Mouse (Mus musculus) right cerebral cortex, adult 2 months (tissue): ENCODE results near the gene Grik4.
A peak's percentile ranks its signal among the peaks of the same experiment; 100 is the strongest.

Experiments used
- DNase-seq, 2 experiments: peaks; one replicate each; pipeline ENCODE4 v3.0.0; 2021 to 2022; ENCODE audit warnings: low spot score in 2 of 2

Grik4 gene

GRCm38 (mm10) chr9:42861238-42861637 lies 83.1 kb downstream of the Grik4 start:
- no peak for DNase-seq

- no peak for DNase-seq
These were observed 84.1 kb downstream of the Grik4 start for GRCm38 (mm10) chr9:42859959-42860794.

DNA sequence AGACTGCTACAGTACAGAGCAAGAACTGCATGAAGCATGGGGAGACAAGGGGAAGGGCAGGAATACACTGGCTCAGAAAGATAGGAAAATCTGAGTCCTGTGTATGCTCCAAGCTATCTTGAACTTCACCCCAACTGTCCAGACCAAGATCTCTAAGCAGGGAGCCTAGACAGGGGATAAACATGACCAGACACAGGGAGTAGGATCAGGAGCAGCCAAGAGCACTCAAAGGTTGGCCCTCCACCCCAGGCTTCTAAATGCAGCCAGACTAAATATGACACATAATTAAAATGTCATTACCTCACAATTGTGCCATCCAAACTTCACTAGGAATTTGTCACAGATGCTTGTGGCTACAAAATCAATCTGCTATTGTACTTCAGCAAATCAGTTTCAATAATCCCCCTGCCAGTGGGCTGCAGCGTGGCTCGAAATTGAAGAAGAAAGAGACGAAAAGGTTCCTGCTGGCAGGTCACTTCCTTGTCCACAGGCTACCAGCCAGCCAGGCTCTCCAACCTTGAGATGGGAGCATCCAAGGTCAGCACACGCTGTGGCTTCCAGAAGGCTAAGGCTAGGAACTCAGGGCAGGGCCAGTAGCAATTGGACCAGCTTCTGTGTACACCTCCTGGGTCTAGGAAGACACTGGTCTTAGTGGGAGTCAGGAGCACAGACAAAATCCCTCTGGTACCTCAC lies 85.1 kb downstream of the Grik4 start:
- no peak for DNase-seq

DNA sequence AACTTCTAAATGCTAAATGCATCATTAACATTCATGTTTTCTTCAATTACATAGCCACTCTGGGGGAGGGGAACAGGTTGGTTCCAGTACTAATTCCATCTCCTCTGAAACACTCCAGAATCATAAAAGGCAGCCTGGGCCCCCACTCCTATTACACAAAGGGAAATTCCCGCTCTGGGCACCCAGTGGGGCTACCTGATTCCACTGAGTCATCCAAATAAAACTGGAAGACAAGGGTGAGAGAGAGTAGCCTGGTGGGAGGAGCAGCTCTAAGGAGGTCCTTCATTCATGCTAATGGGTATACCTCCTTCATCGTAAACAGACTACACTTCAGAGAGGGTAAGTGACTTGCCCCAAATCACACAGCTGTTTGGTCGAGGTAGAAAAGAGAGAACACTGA lies 85.7 kb downstream of the Grik4 start:
- DNase-seq: no peak

DNA sequence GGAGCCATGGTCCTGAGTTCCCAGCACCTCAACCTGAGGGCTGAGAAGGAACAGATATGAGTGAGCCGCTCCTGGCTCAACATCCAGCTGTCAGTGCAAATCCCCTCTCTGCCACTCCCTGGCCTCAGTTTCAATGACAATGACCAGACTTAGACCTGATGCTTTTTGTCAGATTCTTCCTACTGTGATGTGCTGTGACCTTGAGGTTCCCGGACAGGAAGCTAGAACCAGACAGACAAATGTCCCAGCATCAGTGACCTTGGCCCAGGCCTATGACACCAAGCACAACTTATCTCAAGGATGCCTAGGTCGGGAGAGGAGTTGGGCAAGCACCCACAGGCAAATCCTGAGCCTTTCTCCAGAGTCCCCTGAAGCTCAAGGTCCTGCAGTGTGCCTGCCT lies 86.5 kb downstream of the Grik4 start:
- DNase-seq: no peak

GRCm38 (mm10) chr9:42853077-42853476 lies 91.2 kb downstream of the Grik4 start:
- no peak for DNase-seq

- no peak for DNase-seq
These were observed 94.2 kb downstream of the Grik4 start for GRCm38 (mm10) chr9:42850063-42850462.

DNA sequence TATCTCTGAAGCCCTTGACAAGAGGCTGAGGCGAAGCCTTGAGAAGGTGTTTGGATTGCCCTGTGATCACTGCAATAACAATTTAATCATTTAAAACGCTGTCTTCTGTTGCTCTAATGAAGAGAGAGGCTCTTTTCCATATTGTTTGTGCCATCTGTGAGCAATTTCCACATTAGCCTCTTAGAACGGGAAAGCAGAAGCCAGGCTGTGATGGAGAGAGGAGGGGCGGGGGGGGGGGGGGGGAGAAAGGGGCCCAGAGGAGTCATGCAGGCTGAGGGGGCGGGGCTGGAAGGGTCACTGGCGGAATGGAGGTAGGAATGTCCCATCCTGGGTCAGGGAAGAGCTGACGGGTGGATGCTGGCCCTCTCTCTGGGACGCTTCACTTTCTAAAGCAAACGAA lies 96.2 kb downstream of the Grik4 start:
- DNase-seq: no peak

- peak; percentile 49 to 51 for DNase-seq
These were observed 97.4 kb downstream of the Grik4 start for GRCm38 (mm10) chr9:42846676-42847425.

GRCm38 (mm10) chr9:42846139-42846538 lies 98.2 kb downstream of the Grik4 start:
- no peak for DNase-seq

GRCm38 (mm10) chr9:42844301-42844700 lies 100.0 kb downstream of the Grik4 start:
- DNase-seq: no peak

- no peak for DNase-seq
These were observed 106.0 kb downstream of the Grik4 start for GRCm38 (mm10) chr9:42838299-42838698.

- no peak for DNase-seq
These were observed 106.8 kb downstream of the Grik4 start for GRCm38 (mm10) chr9:42837498-42837897.

DNA sequence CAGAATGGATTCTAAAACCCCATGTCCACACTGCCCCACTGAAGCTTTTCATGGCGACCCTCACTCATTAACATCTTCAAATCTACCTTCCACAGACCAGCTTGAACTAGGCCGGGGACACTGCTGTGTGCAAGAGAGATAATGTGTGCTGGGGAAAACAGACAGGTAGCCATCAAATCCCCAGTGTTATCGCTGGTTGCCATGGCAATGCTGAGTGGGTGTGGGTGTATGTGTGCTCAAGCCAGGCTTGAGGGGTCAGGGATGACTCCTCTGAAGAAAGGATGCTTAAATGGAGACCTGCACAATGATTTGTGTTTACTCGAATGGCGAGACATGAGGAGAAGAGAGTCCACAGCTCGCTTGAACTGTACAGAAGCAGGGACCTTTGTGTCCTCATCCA lies 112.7 kb downstream of the Grik4 start:
- DNase-seq: no peak

DNA sequence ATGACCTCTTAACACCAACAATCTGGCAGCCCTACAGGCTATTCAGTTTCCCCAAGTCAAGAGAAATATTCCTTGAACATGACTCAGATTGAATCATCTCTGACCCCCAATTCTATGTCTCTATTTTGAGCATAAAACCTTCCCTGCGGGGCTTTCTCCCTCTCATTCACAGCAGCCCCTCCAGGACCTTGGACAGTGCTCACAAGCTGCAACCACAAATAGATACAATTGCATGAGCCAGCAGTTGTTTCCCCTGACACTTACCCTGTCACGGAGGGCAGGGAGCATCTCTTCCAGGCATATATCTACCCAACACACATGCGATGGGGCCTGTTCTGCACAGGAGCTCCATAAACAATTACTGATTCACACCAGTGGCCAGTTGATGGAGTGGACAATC lies 125.0 kb downstream of the Grik4 start:
- no peak for DNase-seq

DNA sequence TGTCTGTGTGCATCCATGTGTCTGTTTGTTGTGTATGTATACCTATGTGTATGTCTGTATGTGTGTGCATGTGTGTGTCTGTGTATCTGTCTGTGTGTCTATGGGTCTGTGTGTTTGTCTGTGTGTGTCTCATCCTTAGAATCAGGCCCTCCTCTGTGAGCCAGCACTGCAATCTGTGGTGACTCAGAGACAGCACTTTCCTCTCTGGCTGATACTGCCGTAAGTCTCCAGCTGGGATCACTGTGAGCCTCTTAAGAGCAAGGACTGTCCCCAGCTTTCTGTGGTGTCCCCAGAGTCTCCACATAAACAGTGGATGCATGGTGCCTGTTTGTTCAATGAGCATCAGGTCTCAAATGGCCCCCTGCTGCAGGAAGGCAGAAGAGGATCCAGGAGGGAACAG lies 127.5 kb downstream of the Grik4 start:
- DNase-seq: no peak

- DNase-seq: no peak
These were observed 135.1 kb downstream of the Grik4 start for GRCm38 (mm10) chr9:42809146-42809545.

- DNase-seq: no peak
These were observed 135.9 kb downstream of the Grik4 start for GRCm38 (mm10) chr9:42808394-42808793.

DNA sequence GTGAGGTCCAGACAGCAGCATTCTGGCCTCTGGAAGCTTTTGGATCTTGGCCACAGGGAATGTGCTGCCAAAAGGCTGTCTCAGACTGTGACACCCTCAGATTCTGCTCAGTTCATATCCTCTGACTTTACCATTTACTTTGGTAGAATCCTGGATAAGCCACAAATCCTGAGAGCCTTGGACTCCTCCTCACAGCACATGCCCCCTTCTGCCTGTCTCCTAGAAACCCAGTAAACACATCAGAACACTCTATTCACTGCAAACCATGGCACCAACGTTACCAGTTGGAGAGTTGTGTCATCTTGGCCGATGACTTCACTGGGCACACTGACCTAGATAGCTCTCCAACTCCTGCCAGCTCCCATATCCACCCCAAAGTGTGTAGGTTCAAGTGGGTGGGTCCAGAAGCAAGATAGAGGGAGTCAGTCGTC lies 141.2 kb downstream of the Grik4 start:
- DNase-seq: peak in 1 of 2 experiments; percentile 36

DNA sequence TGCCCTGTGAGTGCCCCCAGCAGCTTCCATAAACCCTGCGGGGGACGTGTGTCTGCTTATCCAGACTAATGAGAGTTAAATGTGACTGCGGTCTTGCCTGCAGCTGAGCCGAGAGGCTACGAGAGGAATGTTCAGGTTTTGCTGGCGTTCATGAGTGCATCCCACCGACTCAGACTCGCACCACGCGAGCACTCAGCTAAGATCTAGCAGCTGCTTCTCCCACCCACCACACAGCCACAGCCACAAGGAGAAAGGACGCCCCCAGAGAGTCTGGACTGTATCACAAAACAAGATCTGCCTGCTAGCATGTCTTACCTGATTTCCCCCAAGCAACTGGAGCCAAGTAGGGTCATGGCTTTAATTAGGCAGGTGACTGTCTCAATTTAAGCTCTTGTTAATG lies 142.4 kb downstream of the Grik4 start:
- DNase-seq: peak; percentile 53 to 67

GRCm38 (mm10) chr9:42800138-42800537 lies 144.2 kb downstream of the Grik4 start:
- no peak for DNase-seq

DNA sequence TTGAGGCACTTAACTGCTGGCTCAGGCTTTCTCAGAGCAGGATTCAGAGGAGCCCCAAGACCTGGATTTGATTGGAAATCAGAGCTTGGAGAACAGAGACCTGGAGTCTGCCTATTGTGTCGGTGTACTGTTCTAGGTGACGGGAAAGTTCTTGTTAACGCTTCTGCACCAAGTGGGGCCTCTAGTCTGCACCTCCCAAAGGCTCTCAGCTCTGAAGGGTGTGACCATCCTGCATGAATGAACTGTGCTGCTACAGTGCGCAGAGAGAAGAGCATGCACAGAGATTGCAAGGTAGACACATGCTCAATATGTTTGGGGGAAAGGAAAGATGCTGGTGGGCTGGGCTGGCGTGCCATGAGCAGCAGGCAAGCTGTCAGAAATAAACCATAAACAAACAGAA lies 144.6 kb downstream of the Grik4 start:
- no peak for DNase-seq
